Mouse (Mus musculus) frontal cortex, postnatal 14 days (tissue): ENCODE data around the gene Olfr869.

Experiments
- DNase-seq, 2 experiments: peaks; one replicate each; pipeline ENCODE4 v3.0.0; 2022; ENCODE audit warnings: low spot score in 2 of 2

Gene Olfr869

GRCm38 (mm10) chr9:20128709-20129108, at the start of gene Olfr869:
Olfr869 (plus strand) TSS chr9:20129009.
- no peak for DNase-seq

- DNase-seq, result no peak
Observed at GRCm38 (mm10) chr9:20098326-20098725, 30.5 kb upstream of the Olfr869 start, which contains the start of gene Olfr868. Olfr868 (plus strand) TSS chr9:20098626.

- no peak for DNase-seq
Observed at GRCm38 (mm10) chr9:20149706-20150105, 20.9 kb downstream of the Olfr869 start.

GRCm38 (mm10) chr9:20173957-20174356, 45.1 kb downstream of the Olfr869 start, which contains the start of gene Olfr870:
Olfr870 (minus strand) TSS chr9:20174057.
- no peak for DNase-seq

GRCm38 (mm10) chr9:20179463-20179862, 50.7 kb downstream of the Olfr869 start:
- no peak for DNase-seq
